ENCODE assay signal across 24 mouse cellular contexts in genomic region chr13:13995046-13995445, GRCm38 (mm10). TPM values are rescaled to one million over a fixed set of nuclear protein-coding genes. Genes with fewer than 3 reads are reported as not detected.
DNase-seq lines count a peak whose midpoint lies in the region; ATAC-seq and TF ChIP-seq lines count a peak whose summit lies in the region.
"Had no signal": no experiment of that assay in that cellular context is flagged by ENCODE, and none has a peak within 500 bp of the region (broad histone marks: within the 10 kb centered on the region; RNA-seq: fewer than 3 reads in every experiment).

No protein-coding gene starts in this region.

- no peak for TF ChIP-seq POLR2A in liver, adult 2 months (IDR thresholded peaks at IDR 0.05; ENCODE audit: extremely low read depth, insufficient read depth, low read length)

- H3K9ac ChIP-seq in liver, adult 2 months (ENCODE audit: low read depth, low read length), result no peak overlapping the region
- H3K9ac ChIP-seq in liver, postnatal 0 days (replicated peaks), result no peak overlapping the region
- H3K9ac ChIP-seq: embryonic facial prominence, embryonic 12.5 days; embryonic facial prominence, embryonic 15.5 days; forebrain, postnatal 0 days; heart, embryonic 13.5 days; hindbrain, embryonic 13.5 days; intestine, embryonic 15.5 days had no signal

- H3K4me1 ChIP-seq in liver, adult 2 months (ENCODE audit: control insufficient read depth, insufficient read depth, low read length), result peaks cover 12% of the 10 kb centered on the region; the same call in 1 of the 2 replicates
- peaks cover 3% of the 10 kb centered on the region; the same call in 1 of the 2 replicates for H3K4me1 ChIP-seq in liver, postnatal 0 days (ENCODE audit: insufficient read depth)
- H3K4me1 ChIP-seq: embryonic facial prominence, embryonic 12.5 days; embryonic facial prominence, embryonic 15.5 days; heart, embryonic 10.5 days; heart, embryonic 13.5 days; hindbrain, embryonic 10.5 days; hindbrain, embryonic 13.5 days; intestine, embryonic 15.5 days had no signal

- no peaks in the 10 kb centered on the region for H3K27me3 ChIP-seq in liver, adult 2 months (ENCODE audit: control insufficient read depth, insufficient read depth, low read length)
- no peaks in the 10 kb centered on the region for H3K27me3 ChIP-seq in liver, postnatal 0 days (ENCODE audit: insufficient read depth, low read length)
- H3K27me3 ChIP-seq: embryonic facial prominence, embryonic 12.5 days; embryonic facial prominence, embryonic 15.5 days; heart, embryonic 13.5 days; hindbrain, embryonic 13.5 days; intestine, embryonic 15.5 days had no signal

- intact Hi-C loops in gastrocnemius, postnatal 36 days (cut with DNase I), result no loop called here

- no peak overlapping the region for H3K4me3 ChIP-seq in liver, adult 2 months (ENCODE audit: insufficient read depth, low read depth, low read length)
- H3K4me3 ChIP-seq in liver, postnatal 0 days (ENCODE audit: low read depth, low read length), result no peak overlapping the region
- H3K4me3 ChIP-seq: embryonic facial prominence, embryonic 12.5 days; embryonic facial prominence, embryonic 15.5 days; heart, adult 2 months; heart, embryonic 10.5 days; heart, embryonic 13.5 days; hindbrain, embryonic 10.5 days; hindbrain, embryonic 13.5 days; intestine, embryonic 15.5 days had no signal

- no peak for TF ChIP-seq CTCF in liver, adult 2 months (IDR thresholded peaks at IDR 0.05; ENCODE audit: low read depth, low read length)
- TF ChIP-seq CTCF in liver, postnatal 0 days (IDR thresholded peaks at IDR 0.05; ENCODE audit: low read depth), result no peak

- H3K4me2 ChIP-seq in liver, postnatal 0 days (ENCODE audit: low read depth, low read length), result no peak overlapping the region
- H3K4me2 ChIP-seq: embryonic facial prominence, embryonic 12.5 days; embryonic facial prominence, embryonic 15.5 days; heart, embryonic 13.5 days; hindbrain, embryonic 13.5 days; intestine, embryonic 15.5 days had no signal

- no peak for ATAC-seq in liver, postnatal 0 days
- ATAC-seq in CD4-positive, CD25-positive, alpha-beta regulatory T cell, adult 4 months, result no peak
- ATAC-seq: forebrain, embryonic 14.5 days; forebrain, postnatal 0 days; hindbrain, embryonic 16.5 days; intestine, embryonic 15.5 days had no signal

- H3K9me3 ChIP-seq in liver, postnatal 0 days (ENCODE audit: low read length), result no peaks in the 10 kb centered on the region
- H3K9me3 ChIP-seq: embryonic facial prominence, embryonic 12.5 days; embryonic facial prominence, embryonic 15.5 days; heart, embryonic 10.5 days; heart, embryonic 13.5 days; hindbrain, embryonic 10.5 days; hindbrain, embryonic 13.5 days; intestine, embryonic 15.5 days had no signal

- TF ChIP-seq EP300 in liver, postnatal 0 days (IDR thresholded peaks at IDR 0.05; ENCODE audit: low read depth), result no peak

- peak; percentile 81 for DNase-seq in liver, adult 2 months (ENCODE audit: extremely low read depth, low read depth, low spot score)
- DNase-seq in liver, postnatal 0 days, result no peak
- peak; percentile 17 for DNase-seq in gastrocnemius, postnatal 10 days
- DNase-seq in gastrocnemius, postnatal 36 days, result peak; percentile 23 to 45
- no peak for DNase-seq in T-cell, adult 2 months (ENCODE audit: low spot score)
- DNase-seq: adrenal gland, postnatal 25 days; cerebellum, adult 11-12 months; cerebellum, adult 9-10 months; cerebellum, postnatal 25 days; forebrain, postnatal 0 days; heart, adult 2 months; heart, postnatal 36 days; kidney, adult 18-20 months; kidney, adult 9 months had no signal

- 42% methylated on average over 5 of the region's 5 CpGs for WGBS in liver, adult 2 months
- WGBS in liver, postnatal 0 days (ENCODE audit: insufficient replicate concordance), result 87% methylated on average over 5 of the region's 5 CpGs

- peaks cover 47% of the 10 kb centered on the region for H3K36me3 ChIP-seq in liver, adult 2 months (ENCODE audit: control insufficient read depth, insufficient read depth, low read length)
- H3K36me3 ChIP-seq in liver, postnatal 0 days (replicated peaks; ENCODE audit: insufficient read depth, low read length), result peaks cover 78% of the 10 kb centered on the region

- no peaks in the 10 kb centered on the region for H3K79me2 ChIP-seq in liver, adult 2 months (ENCODE audit: control insufficient read depth, insufficient read depth, low read length)

- peak overlapping the region; percentile 55 for H3K27ac ChIP-seq in liver, adult 2 months (replicated peaks; ENCODE audit: insufficient read depth, low read depth, low read length)
- no peak overlapping the region for H3K27ac ChIP-seq in liver, postnatal 0 days (ENCODE audit: low read depth)
- H3K27ac ChIP-seq: embryonic facial prominence, embryonic 12.5 days; embryonic facial prominence, embryonic 15.5 days; heart, adult 2 months; heart, embryonic 10.5 days; heart, embryonic 13.5 days; hindbrain, embryonic 10.5 days; hindbrain, embryonic 13.5 days; intestine, embryonic 15.5 days had no signal

RNA-seq across cellular contexts. Expression of gene B3galnt2, which starts 40.8 kb away (rescaled TPM):
- total RNA-seq in liver, adult 2 months (2014; rRNA removed), result 19.5 and 22.8 TPM in 2 replicates
- 23.6 and 29.5 TPM in 2 replicates for polyA plus RNA-seq in liver, adult 2 months (2012; rRNA removed)
- 8.1 and 9.7 TPM in 2 replicates for polyA plus RNA-seq in liver, postnatal 0 days (2015; fragmentation: Nextera tagmentation; extraction: Ambion mirVana)
- 10 to 100 TPM; 32.7 to 40.7 TPM for total RNA-seq in gastrocnemius, postnatal 10 days (2021)
- total RNA-seq in gastrocnemius, postnatal 36 days (2021), result 10 to 100 TPM; 63.5 to 64.6 TPM
- polyA plus RNA-seq in CD4-positive, CD25-positive, alpha-beta regulatory T cell, adult 4 months (2017; shearing (Covaris generic)), result 10 to 100 TPM; 14.0 to 15.9 TPM

RNA-seq across cellular contexts. Expression of gene Tbce, which starts 44.4 kb away (rescaled TPM):
- total RNA-seq in liver, adult 2 months (2014; rRNA removed), result 33.7 and 36.2 TPM in 2 replicates
- polyA plus RNA-seq in liver, adult 2 months (2012; rRNA removed), result 7.6 and 11.9 TPM in 2 replicates
- 17.1 and 22.1 TPM in 2 replicates for polyA plus RNA-seq in liver, postnatal 0 days (2015; fragmentation: Nextera tagmentation; extraction: Ambion mirVana)
- 10 to 100 TPM; 23.6 to 32.4 TPM for total RNA-seq in gastrocnemius, postnatal 10 days (2021)
- total RNA-seq in gastrocnemius, postnatal 36 days (2021), result 10 to 100 TPM; 12.9 to 15.1 TPM
- 100 to 1,000 TPM in 1 of 2 experiments, 10 to 100 TPM in 1; 88.9 to 110 TPM for polyA plus RNA-seq in CD4-positive, CD25-positive, alpha-beta regulatory T cell, adult 4 months (2017; shearing (Covaris generic))

Comparison
In these comparisons a context has a peak if more than half of its experiments do, and no peak if none do; other contexts are left out.
1. DNase-seq: peak in liver, adult 2 months (single experiment), gastrocnemius, postnatal 10 days (single experiment) and gastrocnemius, postnatal 36 days (2 of 2); none in liver, postnatal 0 days (single experiment) and T-cell, adult 2 months (single experiment).